20 mouse cellular contexts compared by ENCODE assay signal in genomic region chr12:70307881-70308280, GRCm38 (mm10). TPM values are rescaled to one million over a fixed set of nuclear protein-coding genes. Genes with fewer than 3 reads are reported as not detected.
"Had no signal": no experiment of that assay in that cellular context is flagged by ENCODE, and none has a peak within 500 bp of the region (broad histone marks: within the 10 kb centered on the region; RNA-seq: fewer than 3 reads in every experiment).

No protein-coding gene starts in this region.

- H3K4me2 ChIP-seq: lung, embryonic 15.5 days; midbrain, embryonic 11.5 days; midbrain, embryonic 13.5 days; midbrain, embryonic 15.5 days had no signal

- H3K4me3 ChIP-seq: lung, embryonic 15.5 days; megakaryocyte, embryonic 14.5 days; midbrain, embryonic 13.5 days; midbrain, embryonic 15.5 days had no signal

- H3K27ac ChIP-seq: lung, embryonic 15.5 days; macrophage; midbrain, embryonic 13.5 days; midbrain, embryonic 15.5 days had no signal

- H3K9me3 ChIP-seq: lung, embryonic 15.5 days; megakaryocyte, embryonic 14.5 days; midbrain, embryonic 13.5 days; midbrain, embryonic 15.5 days had no signal

- ATAC-seq: liver, postnatal 0 days; lung, postnatal 0 days; midbrain, embryonic 13.5 days; midbrain, embryonic 15.5 days had no signal

- H3K4me1 ChIP-seq: lung, embryonic 15.5 days; megakaryocyte, embryonic 14.5 days had no signal

- H3K36me3 ChIP-seq: lung, embryonic 15.5 days; midbrain, embryonic 13.5 days; midbrain, embryonic 15.5 days had no signal

- H3K27me3 ChIP-seq: lung, embryonic 15.5 days; midbrain, embryonic 13.5 days; midbrain, embryonic 15.5 days had no signal

- DNase-seq: liver, postnatal 0 days; lung, adult 2 months; lung, postnatal 14 days; lung, postnatal 36 days; retina, postnatal 1 day; right cerebral cortex, adult 18-20 months; right cerebral cortex, postnatal 25 days; right cerebral cortex, postnatal 4 days; spleen, adult 18-20 months; thymus, adult 2 months; thymus, postnatal 25 days; thymus, postnatal 4 days had no signal

- H3K9ac ChIP-seq: liver, postnatal 0 days; lung, embryonic 15.5 days; midbrain, embryonic 13.5 days; midbrain, embryonic 15.5 days had no signal

RNA-seq across cellular contexts. Expression of gene Trim9, which starts 39.5 kb away (rescaled TPM):
- total RNA-seq: monocyte, adult 5-6 weeks had no signal
